Mouse (Mus musculus) embryonic facial prominence, embryonic 12.5 days (tissue): ENCODE results near the gene Nin. TPM values are rescaled to one million over a fixed set of nuclear protein-coding genes. Genes with fewer than 3 reads are reported as not detected.

Source experiments
- ATAC-seq: fragments of 200-750 bp; cut with Nextera tagmentation; 2 replicates; pipeline ENCODE4 v1.8.0; 2017; ENCODE audit not compliant: insufficient number of reproducible peaks, insufficient read depth, low FRiP score, low TSS enrichment
- H3K27ac ChIP-seq: fragments of 300-500 bp; sonication (generic); 2 replicates; pipeline ENCODE4 v1.5.1; 2016; ENCODE audit warnings: mild to moderate bottlenecking
- H3K27me3 ChIP-seq: fragments of 300-500 bp; sonication (generic); 2 replicates; pipeline ENCODE4 v1.6.1; 2016; ENCODE audit warnings: mild to moderate bottlenecking, moderate library complexity
- H3K36me3 ChIP-seq: fragments of 300-500 bp; sonication (generic); 2 replicates; pipeline ENCODE4 v1.6.1; 2016; ENCODE audit warnings: mild to moderate bottlenecking
- H3K4me1 ChIP-seq: fragments of 300-500 bp; sonication (generic); 2 replicates; pipeline ENCODE4 v1.6.1; 2016
- H3K4me2 ChIP-seq: fragments of 300-500 bp; sonication (generic); replicated peaks from 2 replicates; pipeline ENCODE4 v1.6.1; 2016; ENCODE audit warnings: mild to moderate bottlenecking, moderate library complexity
- H3K4me3 ChIP-seq: fragments of 300-500 bp; sonication (generic); 2 replicates; pipeline ENCODE4 v1.5.1; 2016; ENCODE audit warnings: mild to moderate bottlenecking
- H3K9ac ChIP-seq: fragments of 300-500 bp; sonication (generic); 2 replicates; pipeline ENCODE4 v1.6.1; 2016; ENCODE audit warnings: mild to moderate bottlenecking, moderate library complexity
- H3K9me3 ChIP-seq: fragments of 300-500 bp; sonication (generic); 2 replicates; pipeline ENCODE4 v1.6.1; 2016; ENCODE audit warnings: mild to moderate bottlenecking, moderate library complexity
- WGBS: fragments of 180-500 bp; shearing (Covaris S2); methylation state at CpG from one replicate; pipeline ENCODE4 v1.1.7; 2016; 5-methylcytosine and 5-hydroxymethylcytosine counted together
- polyA plus RNA-seq: library from polyadenylated mRNA; unstranded; fragments of >200 nt; fragmentation: Nextera tagmentation; extraction: Ambion mirVana; gene quantifications from 2 replicates; pipeline ENCODE4 v1.2.1, GENCODE M21; 2016

Nin gene
- polyA plus RNA-seq, 1 experiment from 2014 or later = 11.5 TPM

DNA sequence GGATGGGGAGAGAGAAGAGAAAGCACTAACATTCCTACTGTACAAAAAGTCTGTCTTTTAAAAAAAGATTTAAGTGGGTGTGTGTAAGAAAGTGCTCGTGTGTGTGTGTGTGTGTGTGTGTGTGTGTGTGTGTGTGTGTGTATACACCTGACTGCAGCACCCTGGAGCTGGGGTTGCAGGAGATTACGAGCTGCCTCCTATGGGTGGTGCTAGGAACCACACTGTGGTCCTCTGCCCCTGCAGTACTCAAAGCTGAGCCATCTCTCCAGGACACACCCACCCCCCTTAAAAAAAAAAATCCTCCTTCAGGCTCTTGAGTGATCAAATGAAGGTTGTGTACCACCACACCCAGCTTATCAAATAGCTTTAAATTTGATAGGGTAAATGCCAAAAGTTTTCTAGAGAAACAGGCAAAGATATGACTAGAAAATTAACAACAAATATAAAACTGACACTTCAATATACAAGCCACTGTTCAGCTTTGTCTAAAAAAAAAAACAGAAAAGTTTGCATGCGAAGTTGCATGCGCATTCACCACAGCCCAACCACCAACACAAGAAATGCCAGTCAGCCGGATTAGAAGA lies 27.6 kb upstream of the Nin start:
- ATAC-seq = no peak
- H3K36me3 ChIP-seq = no peaks in the 10 kb centered on the region
- no peaks in the 10 kb centered on the region for H3K27me3 ChIP-seq
- no peaks in the 10 kb centered on the region for H3K4me1 ChIP-seq
- no peak overlapping the region for H3K4me2 ChIP-seq
- no peaks in the 10 kb centered on the region for H3K9me3 ChIP-seq
- no peak overlapping the region for H3K4me3 ChIP-seq
- 86% methylated on average over 5 of the region's 5 CpGs for WGBS
- H3K9ac ChIP-seq = no peak overlapping the region
- H3K27ac ChIP-seq = no peak overlapping the region

DNA sequence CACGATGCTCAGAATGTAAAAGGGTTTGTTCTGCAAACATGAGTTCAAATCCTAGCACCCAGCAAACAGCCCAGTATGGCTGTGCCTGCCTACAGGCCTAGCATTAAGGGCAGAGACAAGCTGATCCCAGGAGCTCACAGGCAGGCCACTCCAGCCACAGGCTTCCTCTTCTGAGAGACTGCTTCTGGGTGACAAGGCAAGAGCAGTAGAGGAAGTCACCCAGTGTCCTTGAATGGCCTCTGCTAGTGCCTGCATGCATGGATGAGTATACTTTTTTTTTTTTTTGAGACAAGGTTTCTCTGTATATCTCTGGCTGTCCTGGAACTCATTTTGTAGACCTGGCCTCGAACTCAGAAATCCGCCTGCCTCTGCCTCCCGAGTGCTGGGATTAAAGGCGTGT lies 27.0 kb upstream of the Nin start:
- Histone ChIP-seq H3K36me3 (no peaks in the 10 kb centered on the region), H3K27ac (no peak overlapping the region), H3K9me3 (no peaks in the 10 kb centered on the region), H3K27me3 (no peaks in the 10 kb centered on the region), H3K4me2 (no peak overlapping the region), H3K9ac (no peak overlapping the region), H3K4me1 (no peaks in the 10 kb centered on the region), H3K4me3 (no peak overlapping the region)
- 88% methylated on average over 5 of the region's 5 CpGs for WGBS
- ATAC-seq = no peak

GRCm38 (mm10) chr12:70139871-70140270 lies 26.4 kb upstream of the Nin start:
- H3K27ac ChIP-seq = no peak overlapping the region
- H3K9ac ChIP-seq = no peak overlapping the region
- no peaks in the 10 kb centered on the region for H3K36me3 ChIP-seq
- H3K4me1 ChIP-seq = no peaks in the 10 kb centered on the region
- no peaks in the 10 kb centered on the region for H3K27me3 ChIP-seq
- H3K4me3 ChIP-seq = no peak overlapping the region
- no peaks in the 10 kb centered on the region for H3K9me3 ChIP-seq
- WGBS = 77% methylated on average over 4 of the region's 4 CpGs
- no peak for ATAC-seq
- H3K4me2 ChIP-seq = no peak overlapping the region

DNA sequence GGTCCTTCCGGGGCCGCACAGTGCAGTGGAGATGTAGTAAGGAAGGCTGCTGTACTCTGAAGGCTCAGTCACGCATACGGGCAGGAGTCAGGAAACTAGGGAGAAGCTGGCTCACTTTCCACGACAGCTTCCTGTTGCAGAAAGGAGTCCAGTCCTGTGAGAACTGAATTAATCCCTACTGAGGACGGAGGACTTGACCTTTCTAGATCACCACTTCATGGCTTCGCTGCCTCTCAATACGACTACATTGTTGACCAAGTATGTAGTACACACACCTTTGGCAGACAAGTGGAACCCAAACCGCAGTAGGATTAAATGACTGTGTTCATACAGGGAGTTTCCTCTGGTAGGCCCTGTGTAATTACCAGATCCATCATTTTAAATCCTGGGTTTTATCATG lies 24.1 kb upstream of the Nin start:
- no peak overlapping the region for H3K4me2 ChIP-seq
- H3K9ac ChIP-seq = no peak overlapping the region
- WGBS = 77% methylated on average over 9 of the region's 9 CpGs
- H3K27ac ChIP-seq = no peak overlapping the region
- no peak for ATAC-seq
- H3K27me3 ChIP-seq = no peaks in the 10 kb centered on the region
- no peaks in the 10 kb centered on the region; the same call in 1 of the 2 replicates for H3K4me1 ChIP-seq
- H3K4me3 ChIP-seq = no peak overlapping the region
- no peaks in the 10 kb centered on the region for H3K36me3 ChIP-seq
- no peaks in the 10 kb centered on the region for H3K9me3 ChIP-seq

DNA sequence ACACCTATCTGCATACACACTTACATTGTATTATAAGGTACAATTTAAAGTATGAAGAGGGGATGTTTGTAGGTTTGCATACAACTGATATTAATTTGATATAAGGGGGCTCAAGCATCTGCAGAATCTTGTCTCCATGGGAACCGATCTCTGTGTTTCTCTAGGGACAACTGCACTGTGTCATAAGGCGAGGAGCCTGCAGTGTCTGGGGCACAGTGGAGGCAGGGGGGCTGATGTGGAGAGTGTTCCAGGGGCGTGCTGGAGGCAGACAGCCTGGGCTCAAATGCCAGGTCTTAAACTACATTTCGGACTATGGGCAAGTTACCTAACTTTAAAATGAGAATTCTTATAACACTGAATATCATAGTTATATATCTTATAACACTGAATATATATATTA lies 23.6 kb upstream of the Nin start:
- no peak for ATAC-seq
- Histone ChIP-seq H3K27me3 (no peaks in the 10 kb centered on the region), H3K4me2 (no peak overlapping the region), H3K27ac (no peak overlapping the region), H3K4me1 (no peaks in the 10 kb centered on the region; the same call in 1 of the 2 replicates), H3K36me3 (no peaks in the 10 kb centered on the region), H3K4me3 (no peak overlapping the region), H3K9ac (no peak overlapping the region), H3K9me3 (no peaks in the 10 kb centered on the region)
- 71% methylated on average over 4 of the region's 4 CpGs for WGBS

GRCm38 (mm10) chr12:70136185-70136756 lies 22.8 kb upstream of the Nin start:
- Histone ChIP-seq H3K4me2 (no peak overlapping the region), H3K27me3 (no peaks in the 10 kb centered on the region), H3K4me1 (peaks cover under 1% of the 10 kb centered on the region; the same call in 1 of the 2 replicates), H3K9ac (no peak overlapping the region), H3K36me3 (no peaks in the 10 kb centered on the region), H3K4me3 (no peak overlapping the region), H3K27ac (no peak overlapping the region), H3K9me3 (no peaks in the 10 kb centered on the region)
- WGBS = 72% methylated on average over 12 of the region's 12 CpGs
- ATAC-seq = no peak

- no peak overlapping the region for H3K4me2 ChIP-seq
- H3K27me3 ChIP-seq = no peaks in the 10 kb centered on the region
- no peak for ATAC-seq
- WGBS = 84% methylated on average over 20 of the region's 20 CpGs
- H3K27ac ChIP-seq = no peak overlapping the region
- H3K9me3 ChIP-seq = no peaks in the 10 kb centered on the region
- H3K4me1 ChIP-seq = peaks cover 3% of the 10 kb centered on the region; the same call in 1 of the 2 replicates
- no peak overlapping the region for H3K4me3 ChIP-seq
- H3K36me3 ChIP-seq = no peaks in the 10 kb centered on the region
- H3K9ac ChIP-seq = no peak overlapping the region
Measured at GRCm38 (mm10) chr12:70134627-70135235, 21.2 kb upstream of the Nin start.

- H3K9me3 ChIP-seq = no peaks in the 10 kb centered on the region
- no peak for ATAC-seq
- peak overlapping the region; percentile 16; the same call in 1 of the 2 replicates for H3K4me3 ChIP-seq
- no peak overlapping the region for H3K9ac ChIP-seq
- peaks cover 3% of the 10 kb centered on the region; the same call in 1 of the 2 replicates for H3K4me1 ChIP-seq
- no peak overlapping the region for H3K27ac ChIP-seq
- WGBS = 37% methylated on average over 20 of the region's 20 CpGs
- no peaks in the 10 kb centered on the region for H3K27me3 ChIP-seq
- H3K36me3 ChIP-seq = no peaks in the 10 kb centered on the region
- peak overlapping the region; percentile 42 for H3K4me2 ChIP-seq
Measured at GRCm38 (mm10) chr12:70131042-70131675, 17.6 kb upstream of the Nin start.

DNA sequence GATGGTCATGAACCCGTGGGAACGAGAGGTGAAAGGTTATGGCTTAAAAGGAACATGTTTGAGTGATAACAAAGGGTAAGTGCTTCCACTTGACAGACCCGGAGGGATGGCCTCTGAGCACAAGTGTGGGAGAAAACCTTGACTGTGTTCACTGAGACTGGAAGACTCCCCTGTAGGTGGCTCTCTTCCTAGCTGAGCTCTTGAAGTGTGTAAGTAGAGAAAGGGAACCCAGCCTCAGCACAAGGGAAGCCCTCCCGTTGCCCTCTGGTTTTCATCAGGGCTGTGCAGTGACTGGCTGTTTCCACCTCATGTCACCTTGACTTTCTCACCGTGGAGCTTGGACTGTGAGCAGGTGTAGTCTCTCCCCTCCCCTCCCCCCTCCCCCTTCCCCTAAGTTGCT lies 15.6 kb upstream of the Nin start:
- Histone ChIP-seq H3K4me2 (no peak overlapping the region), H3K9ac (no peak overlapping the region), H3K4me3 (no peak overlapping the region), H3K9me3 (no peaks in the 10 kb centered on the region), H3K27ac (no peak overlapping the region), H3K4me1 (peaks cover 3% of the 10 kb centered on the region; the same call in 1 of the 2 replicates), H3K36me3 (no peaks in the 10 kb centered on the region), H3K27me3 (no peaks in the 10 kb centered on the region)
- no peak; the same call in 1 of the 2 replicates for ATAC-seq
- 51% methylated on average over 5 of the region's 5 CpGs for WGBS

DNA sequence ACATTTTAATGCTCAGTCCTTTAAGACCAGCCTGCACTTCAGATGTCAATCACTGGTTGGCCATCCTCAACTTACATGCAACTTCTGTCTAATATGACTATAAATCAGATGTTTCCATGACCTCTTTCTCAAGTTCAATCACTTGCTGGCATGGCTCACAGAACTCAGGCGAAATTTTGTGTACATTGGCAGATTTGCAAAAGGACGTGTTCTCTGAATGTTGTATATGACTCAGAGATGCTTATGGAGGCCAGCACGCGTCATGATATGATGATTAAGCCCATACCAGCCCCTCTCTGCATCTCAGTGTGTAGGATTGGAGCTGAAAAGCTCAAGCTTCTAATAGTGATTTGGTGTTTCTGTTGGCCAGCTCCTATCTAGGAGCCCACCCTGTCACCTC lies 13.1 kb upstream of the Nin start:
- H3K27ac ChIP-seq = no peak overlapping the region
- H3K36me3 ChIP-seq = no peaks in the 10 kb centered on the region
- WGBS = 92% methylated on average over 4 of the region's 4 CpGs
- no peak overlapping the region for H3K4me2 ChIP-seq
- H3K27me3 ChIP-seq = no peaks in the 10 kb centered on the region
- peaks cover 3% of the 10 kb centered on the region; the same call in 1 of the 2 replicates for H3K4me1 ChIP-seq
- no peaks in the 10 kb centered on the region for H3K9me3 ChIP-seq
- no peak overlapping the region for H3K9ac ChIP-seq
- no peak for ATAC-seq
- H3K4me3 ChIP-seq = no peak overlapping the region

- Histone ChIP-seq H3K9ac (no peak overlapping the region), H3K4me2 (no peak overlapping the region), H3K4me1 (no peaks in the 10 kb centered on the region), H3K4me3 (no peak overlapping the region), H3K36me3 (no peaks in the 10 kb centered on the region), H3K9me3 (no peaks in the 10 kb centered on the region), H3K27ac (no peak overlapping the region), H3K27me3 (no peaks in the 10 kb centered on the region)
- ATAC-seq = no peak
- WGBS = 59% methylated on average over 2 of the region's 2 CpGs
Measured at GRCm38 (mm10) chr12:70119552-70119951, 6.0 kb upstream of the Nin start.
